Mouse (Mus musculus) stomach, embryonic 16.5 days (tissue): ENCODE data around the gene Ccnd3. TPM values are rescaled to one million over a fixed set of nuclear protein-coding genes. Genes with fewer than 3 reads are reported as not detected.
A peak's percentile ranks its signal among the peaks of the same experiment; 100 is the strongest.

ENCODE experiments used
- ATAC-seq: fragments of 200-750 bp; cut with Nextera tagmentation; 2 replicates; pipeline ENCODE4 v1.8.0; 2017; ENCODE audit warnings: moderate number of reproducible peaks, moderate TSS enrichment; ENCODE audit not compliant: insufficient read depth, low FRiP score
- H3K27ac ChIP-seq: fragments of 300-500 bp; sonication (generic); 2 replicates; pipeline ENCODE4 v1.5.1; 2014; ENCODE audit warnings: low read length
- H3K27me3 ChIP-seq: fragments of 300-500 bp; sonication (generic); 2 replicates; pipeline ENCODE4 v1.6.1; 2014; ENCODE audit warnings: low read length, control low read depth, mixed read lengths; ENCODE audit not compliant: control insufficient read depth, insufficient read depth
- H3K36me3 ChIP-seq: fragments of 300-500 bp; sonication (generic); 2 replicates; pipeline ENCODE4 v1.6.1; 2014; ENCODE audit warnings: low read length; ENCODE audit not compliant: control insufficient read depth, insufficient read depth
- H3K4me1 ChIP-seq: fragments of 300-500 bp; sonication (generic); 2 replicates; pipeline ENCODE4 v1.6.1; 2014; ENCODE audit warnings: low read length, control low read depth, mixed read lengths; ENCODE audit not compliant: control insufficient read depth, insufficient read depth
- H3K4me2 ChIP-seq: fragments of 300-500 bp; sonication (generic); 2 replicates; pipeline ENCODE4 v1.6.1; 2014; ENCODE audit warnings: low read depth, low read length, mixed read lengths
- H3K4me3 ChIP-seq: fragments of 300-500 bp; sonication (generic); replicated peaks from 2 replicates; pipeline ENCODE4 v1.5.1; 2014; ENCODE audit warnings: mild to moderate bottlenecking, low read length
- H3K9ac ChIP-seq: fragments of 300-500 bp; sonication (generic); 2 replicates; pipeline ENCODE4 v1.6.1; 2014; ENCODE audit warnings: low read length
- H3K9me3 ChIP-seq: fragments of 300-500 bp; sonication (generic); replicated peaks from 2 replicates; pipeline ENCODE4 v1.6.1; 2016; ENCODE audit warnings: low read length, control low read depth; ENCODE audit not compliant: control insufficient read depth
- WGBS: fragments of 180-500 bp; shearing (Covaris S2); extraction: QIAGEN DNeasy Blood & Tissue Kit; methylation state at CpG from one replicate; pipeline ENCODE4 v1.1.7; 2014; 5-methylcytosine and 5-hydroxymethylcytosine counted together
- polyA plus RNA-seq: library from polyadenylated mRNA; unstranded; fragments of >200 nt; fragmentation: Nextera tagmentation; extraction: Ambion mirVana; gene quantifications from 2 replicates; pipeline ENCODE4 v1.2.1, GENCODE M21; 2015

The Ccnd3 gene
- polyA plus RNA-seq, 1 experiment from 2014 or later, result 340 TPM

DNA sequence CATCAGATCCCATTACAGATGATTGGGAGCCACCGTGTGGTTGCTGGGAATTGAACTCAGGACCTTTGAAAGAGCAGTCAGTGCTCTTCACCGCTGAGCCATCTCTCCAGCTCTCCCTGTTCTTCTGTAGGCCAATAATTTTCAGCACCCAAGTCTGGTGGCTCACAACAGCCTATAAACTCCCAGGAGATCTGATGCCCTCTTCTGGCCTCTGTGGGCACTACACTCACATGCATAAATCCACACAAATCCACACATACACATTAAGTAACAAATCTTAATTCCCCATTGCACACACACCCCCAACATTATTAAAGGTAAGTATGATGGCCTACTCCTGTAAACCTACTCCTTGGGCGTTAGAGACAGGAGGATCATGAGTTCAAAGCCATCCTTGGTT is 11.4 kb downstream of the Ccnd3 start:
- Histone ChIP-seq H3K4me3 (no peak overlapping the region), H3K27me3 (no peaks in the 10 kb centered on the region), H3K4me2 (no peak overlapping the region), H3K9ac (no peak overlapping the region), H3K4me1 (peaks cover 45% of the 10 kb centered on the region), H3K9me3 (no peaks in the 10 kb centered on the region), H3K36me3 (no peaks in the 10 kb centered on the region), H3K27ac (no peak overlapping the region)
- no peak for ATAC-seq
- WGBS, result 94% methylated on average over 3 of the region's 3 CpGs

DNA sequence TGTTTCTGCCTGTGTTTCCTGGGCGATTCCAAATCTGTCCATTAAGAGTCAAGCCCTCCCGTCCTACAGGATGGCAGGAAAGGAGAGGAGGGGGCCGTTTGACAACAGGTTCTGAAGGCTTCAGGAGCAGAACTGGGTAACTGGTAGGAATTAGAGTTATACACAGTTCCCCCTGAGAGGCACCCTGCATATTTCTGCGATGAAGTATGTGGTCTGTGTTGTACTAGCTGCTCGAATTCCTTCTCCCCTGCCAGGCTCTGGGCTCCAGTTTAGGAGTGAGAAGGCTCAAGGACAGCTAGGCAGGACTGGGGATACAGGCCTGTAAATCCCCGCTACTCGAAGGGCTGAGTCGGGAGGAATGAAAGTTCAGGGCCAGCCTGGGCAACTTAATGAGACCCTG is 13.4 kb downstream of the Ccnd3 start:
- Histone ChIP-seq H3K36me3 (no peaks in the 10 kb centered on the region), H3K9ac (peak overlapping the region; percentile 68), H3K4me3 (no peak overlapping the region), H3K4me1 (peaks cover 44% of the 10 kb centered on the region), H3K27ac (peak overlapping the region; percentile 95), H3K9me3 (no peaks in the 10 kb centered on the region), H3K27me3 (no peaks in the 10 kb centered on the region), H3K4me2 (peak overlapping the region; percentile 37)
- ATAC-seq, result peak; percentile 52
- WGBS, result 17% methylated on average over 8 of the region's 8 CpGs

DNA sequence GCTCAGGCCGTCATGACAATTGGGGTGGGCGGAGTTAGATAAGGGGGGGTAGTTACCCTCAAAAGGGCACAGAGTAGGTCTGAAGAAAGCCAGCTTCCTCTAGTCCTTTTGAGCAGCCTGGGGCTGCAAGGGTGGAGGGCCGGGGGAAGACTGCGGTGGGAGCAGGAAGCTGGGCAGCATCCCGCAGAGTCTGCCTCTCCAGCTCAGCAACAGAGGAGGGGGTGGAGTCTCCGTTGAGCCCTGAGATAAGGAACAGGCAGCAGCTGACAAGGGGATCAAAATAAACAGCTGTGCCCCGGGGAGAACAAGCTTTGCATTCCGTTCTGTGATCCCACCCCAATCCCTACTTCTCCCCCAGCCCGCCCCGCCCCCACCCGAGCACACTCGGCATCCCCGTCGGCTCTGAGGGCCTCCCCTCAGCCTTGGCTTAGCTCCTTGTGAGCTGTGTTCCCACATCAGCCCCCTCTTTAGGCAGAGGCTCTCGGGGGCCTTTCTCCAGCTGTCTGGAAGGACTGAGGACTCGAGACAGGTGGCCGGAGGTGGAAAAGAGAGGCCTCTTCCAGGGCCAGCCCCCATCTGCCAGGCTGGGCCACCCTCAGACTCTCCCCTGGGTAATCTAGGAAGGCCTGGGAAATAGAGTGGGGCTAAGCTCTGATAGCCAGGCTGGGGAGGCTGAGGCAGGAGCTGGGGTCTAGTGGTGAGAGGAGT is 16.9 kb downstream of the Ccnd3 start:
- peak overlapping the region; percentile 38 for H3K4me2 ChIP-seq
- peaks cover 52% of the 10 kb centered on the region for H3K4me1 ChIP-seq
- H3K36me3 ChIP-seq, result no peaks in the 10 kb centered on the region
- peak overlapping the region; percentile 54 for H3K9ac ChIP-seq
- WGBS, result 2% methylated on average over 17 of the region's 17 CpGs
- peak; percentile 92 for ATAC-seq
- H3K27ac ChIP-seq, result peak overlapping the region; percentile 95
- no peaks in the 10 kb centered on the region for H3K9me3 ChIP-seq
- H3K4me3 ChIP-seq, result peak overlapping the region; percentile 10; the same call in 1 of the 2 replicates
- H3K27me3 ChIP-seq, result no peaks in the 10 kb centered on the region

DNA sequence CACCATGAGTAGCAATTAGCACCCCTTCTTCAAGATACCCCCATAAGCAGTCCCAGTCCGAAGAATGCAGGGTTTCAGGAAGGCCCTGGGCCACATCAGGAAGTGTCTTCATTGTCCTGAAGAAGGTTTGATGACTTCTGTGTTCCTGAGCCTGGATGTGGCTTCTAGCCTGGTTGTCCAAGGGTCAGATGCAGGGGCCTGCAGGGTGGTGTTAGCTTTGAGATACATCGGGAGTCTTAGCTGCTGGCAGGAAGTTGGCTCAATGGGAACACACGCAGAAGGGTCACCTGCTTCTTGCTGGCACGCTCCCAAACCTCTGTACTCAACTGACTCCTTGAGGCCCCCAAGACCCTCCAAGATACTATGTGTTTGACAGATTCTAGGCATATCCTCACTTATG is 17.7 kb downstream of the Ccnd3 start:
- H3K4me3 ChIP-seq, result no peak overlapping the region
- WGBS, result 39% methylated on average over 4 of the region's 4 CpGs
- H3K27ac ChIP-seq, result peak overlapping the region; percentile 95
- peak overlapping the region; percentile 54 for H3K9ac ChIP-seq
- H3K36me3 ChIP-seq, result no peaks in the 10 kb centered on the region
- H3K4me1 ChIP-seq, result peaks cover 59% of the 10 kb centered on the region
- H3K4me2 ChIP-seq, result peak overlapping the region; percentile 38; the same call in 1 of the 2 replicates
- no peaks in the 10 kb centered on the region for H3K9me3 ChIP-seq
- no peaks in the 10 kb centered on the region for H3K27me3 ChIP-seq
- ATAC-seq, result no peak

DNA sequence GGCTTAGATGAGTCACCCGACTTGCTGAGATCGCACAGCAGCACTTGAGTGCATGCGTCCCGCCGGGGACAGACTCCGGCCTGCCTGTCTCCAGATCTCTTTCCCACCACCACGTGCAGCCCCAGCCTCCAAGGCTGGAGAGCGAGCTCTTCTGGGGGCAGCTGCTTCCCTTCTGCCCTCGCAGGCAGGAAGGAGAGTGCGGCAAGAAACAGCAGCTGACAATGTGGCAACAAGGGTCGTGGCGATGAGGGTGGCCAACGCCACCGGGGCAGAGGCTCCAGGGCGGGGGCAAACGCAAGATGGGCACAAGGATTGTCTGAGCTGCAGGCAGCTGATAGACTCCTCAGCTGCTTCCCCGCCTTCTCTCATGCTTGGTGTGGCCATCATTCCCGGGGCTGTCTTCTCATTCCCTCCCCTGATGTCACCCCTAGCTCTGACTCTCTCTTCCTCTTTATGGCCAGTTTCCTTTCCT is 18.4 kb downstream of the Ccnd3 start:
- Histone ChIP-seq H3K27ac (peak overlapping the region; percentile 95), H3K4me3 (no peak overlapping the region), H3K36me3 (no peaks in the 10 kb centered on the region), H3K4me1 (peaks cover 61% of the 10 kb centered on the region), H3K9ac (peak overlapping the region; percentile 54; the same call in 1 of the 2 replicates), H3K4me2 (no peak overlapping the region), H3K27me3 (no peaks in the 10 kb centered on the region), H3K9me3 (no peaks in the 10 kb centered on the region)
- 29% methylated on average over 18 of the region's 18 CpGs for WGBS
- ATAC-seq, result no peak

DNA sequence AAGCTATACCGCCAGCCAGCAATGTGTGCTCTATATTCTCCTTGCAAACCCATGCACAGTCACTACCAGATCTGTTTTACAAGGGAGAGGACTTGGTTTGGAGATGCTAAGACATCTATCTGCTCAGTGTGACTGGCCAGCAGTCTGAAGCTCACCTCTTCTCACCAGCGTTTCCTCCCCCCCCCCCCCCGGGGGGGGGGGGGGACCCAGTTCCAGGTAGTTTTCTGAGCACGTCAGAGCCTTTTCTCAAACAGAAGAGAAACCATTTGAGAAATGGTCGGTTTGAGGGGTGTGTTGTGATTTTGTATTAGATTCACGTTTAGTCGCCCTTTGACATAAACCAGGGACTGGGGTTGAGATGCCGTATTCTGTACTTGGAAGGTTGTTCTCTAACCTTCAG is 19.2 kb downstream of the Ccnd3 start:
- Histone ChIP-seq H3K9me3 (no peaks in the 10 kb centered on the region), H3K4me1 (peaks cover 67% of the 10 kb centered on the region), H3K27me3 (no peaks in the 10 kb centered on the region), H3K4me2 (no peak overlapping the region), H3K27ac (peak overlapping the region; percentile 95), H3K36me3 (no peaks in the 10 kb centered on the region), H3K9ac (peak overlapping the region; percentile 54; the same call in 1 of the 2 replicates), H3K4me3 (no peak overlapping the region)
- 62% methylated on average over 8 of the region's 8 CpGs for WGBS
- no peak for ATAC-seq

DNA sequence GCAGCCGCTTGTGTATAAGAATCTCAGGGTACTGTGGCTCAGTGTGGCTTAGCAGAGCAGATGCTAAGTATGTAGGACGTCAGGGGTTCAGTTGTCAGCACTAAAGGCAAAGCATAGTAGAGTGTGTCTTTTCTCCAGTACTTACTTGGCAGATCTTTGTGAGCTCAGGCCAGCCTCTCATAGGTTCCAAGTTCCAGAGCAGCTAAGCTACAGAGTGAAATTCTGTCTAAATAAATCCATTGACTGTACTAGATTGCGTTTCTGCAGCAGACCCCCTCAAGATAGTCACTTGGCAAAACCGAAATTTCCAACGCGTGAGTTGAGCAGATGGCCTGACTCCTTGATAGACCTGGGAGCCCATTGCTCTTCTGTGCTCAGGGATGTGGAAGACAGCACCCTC is 20.1 kb downstream of the Ccnd3 start:
- Histone ChIP-seq H3K27ac (peak overlapping the region; percentile 95), H3K27me3 (no peaks in the 10 kb centered on the region), H3K4me3 (no peak overlapping the region), H3K4me1 (peaks cover 65% of the 10 kb centered on the region), H3K4me2 (no peak overlapping the region), H3K36me3 (no peaks in the 10 kb centered on the region), H3K9me3 (no peaks in the 10 kb centered on the region), H3K9ac (no peak overlapping the region)
- WGBS, result 75% methylated on average over 6 of the region's 6 CpGs
- ATAC-seq, result no peak

DNA sequence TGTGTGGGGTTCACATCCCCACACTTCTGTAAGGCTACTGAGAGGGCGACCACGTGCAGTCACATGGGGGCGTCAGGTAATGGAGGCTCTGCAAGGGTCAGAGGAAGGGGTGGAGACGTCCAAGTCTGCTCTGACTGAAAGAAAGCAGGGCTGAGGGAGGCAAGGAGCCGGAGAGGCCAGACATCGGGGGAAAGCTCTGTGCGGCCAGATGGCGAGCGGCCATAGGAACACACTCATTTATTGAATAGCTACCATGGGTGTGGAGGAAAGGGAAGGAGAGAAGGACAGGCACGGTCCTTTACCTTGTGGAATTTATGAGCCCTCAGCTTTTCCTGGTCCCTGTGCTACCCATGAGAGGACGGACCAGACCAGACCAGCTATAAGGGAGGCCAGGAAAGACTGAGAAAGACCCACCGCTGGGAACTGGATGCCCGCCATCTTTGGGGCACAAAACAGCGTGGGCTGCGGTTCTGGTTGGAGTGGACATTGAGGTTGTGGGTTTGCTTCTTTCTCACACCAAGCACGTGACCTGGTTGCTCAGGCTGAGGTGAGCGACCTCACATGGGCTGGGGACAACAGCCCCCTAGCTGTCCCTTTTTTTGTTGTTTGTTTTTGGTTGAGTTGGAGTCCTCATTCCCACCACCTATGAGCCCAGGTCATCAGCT is 22.1 kb downstream of the Ccnd3 start:
- Histone ChIP-seq H3K4me3 (no peak overlapping the region), H3K4me1 (peaks cover 54% of the 10 kb centered on the region), H3K36me3 (no peaks in the 10 kb centered on the region), H3K9ac (peak overlapping the region; percentile 70; the same call in 1 of the 2 replicates), H3K9me3 (no peaks in the 10 kb centered on the region), H3K27me3 (no peaks in the 10 kb centered on the region), H3K27ac (peak overlapping the region; percentile 88), H3K4me2 (peak overlapping the region; percentile 20; the same call in 1 of the 2 replicates)
- 63% methylated on average over 17 of the region's 17 CpGs for WGBS
- peak; percentile 44; the same call in 1 of the 2 replicates for ATAC-seq

DNA sequence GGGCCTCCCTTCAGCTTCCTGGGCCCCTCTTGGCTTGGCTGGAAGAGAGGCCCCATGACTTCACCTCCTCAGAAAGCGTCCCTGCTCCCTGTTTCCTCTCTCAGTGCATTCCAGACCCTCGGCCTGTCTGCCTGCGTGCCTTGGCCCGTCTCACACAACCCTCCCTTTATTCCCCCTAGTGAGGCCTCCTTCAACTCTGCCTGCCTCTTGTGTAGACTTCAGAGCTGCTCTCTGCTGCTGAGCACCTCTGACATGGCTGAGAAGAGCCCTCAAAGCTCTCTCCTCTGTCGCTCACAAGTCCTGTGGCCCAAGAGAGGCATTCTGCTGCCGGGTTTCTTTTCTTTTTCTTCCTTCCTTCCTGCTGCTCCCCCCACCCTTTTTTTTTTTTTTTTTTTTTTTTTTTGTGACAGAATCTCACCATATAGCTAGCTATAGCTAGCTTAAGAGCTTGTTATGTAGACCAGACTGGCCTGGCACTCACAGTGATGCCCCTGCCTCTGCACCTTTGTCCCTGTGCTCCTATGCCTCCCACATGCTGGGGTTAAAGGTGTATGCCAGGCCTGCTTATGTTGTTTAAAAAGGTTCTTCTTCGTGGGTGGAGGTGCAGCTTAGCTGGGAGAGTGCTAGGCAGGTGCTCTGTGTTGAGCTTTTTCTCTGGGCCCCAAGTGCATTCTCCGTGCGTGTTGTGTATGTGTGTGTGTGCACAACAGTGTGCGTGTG is 22.9 kb downstream of the Ccnd3 start:
- ATAC-seq, result peak; percentile 83
- H3K36me3 ChIP-seq, result no peaks in the 10 kb centered on the region
- no peaks in the 10 kb centered on the region for H3K9me3 ChIP-seq
- no peaks in the 10 kb centered on the region for H3K27me3 ChIP-seq
- H3K4me2 ChIP-seq, result peak overlapping the region; percentile 20
- H3K4me1 ChIP-seq, result peaks cover 47% of the 10 kb centered on the region
- peak overlapping the region; percentile 70 for H3K9ac ChIP-seq
- H3K27ac ChIP-seq, result peak overlapping the region; percentile 88
- H3K4me3 ChIP-seq, result no peak overlapping the region
- WGBS, result 27% methylated on average over 10 of the region's 10 CpGs
